Mouse (Mus musculus): ENCODE results near the gene Rabgap1l.

The Rabgap1l gene

DNA sequence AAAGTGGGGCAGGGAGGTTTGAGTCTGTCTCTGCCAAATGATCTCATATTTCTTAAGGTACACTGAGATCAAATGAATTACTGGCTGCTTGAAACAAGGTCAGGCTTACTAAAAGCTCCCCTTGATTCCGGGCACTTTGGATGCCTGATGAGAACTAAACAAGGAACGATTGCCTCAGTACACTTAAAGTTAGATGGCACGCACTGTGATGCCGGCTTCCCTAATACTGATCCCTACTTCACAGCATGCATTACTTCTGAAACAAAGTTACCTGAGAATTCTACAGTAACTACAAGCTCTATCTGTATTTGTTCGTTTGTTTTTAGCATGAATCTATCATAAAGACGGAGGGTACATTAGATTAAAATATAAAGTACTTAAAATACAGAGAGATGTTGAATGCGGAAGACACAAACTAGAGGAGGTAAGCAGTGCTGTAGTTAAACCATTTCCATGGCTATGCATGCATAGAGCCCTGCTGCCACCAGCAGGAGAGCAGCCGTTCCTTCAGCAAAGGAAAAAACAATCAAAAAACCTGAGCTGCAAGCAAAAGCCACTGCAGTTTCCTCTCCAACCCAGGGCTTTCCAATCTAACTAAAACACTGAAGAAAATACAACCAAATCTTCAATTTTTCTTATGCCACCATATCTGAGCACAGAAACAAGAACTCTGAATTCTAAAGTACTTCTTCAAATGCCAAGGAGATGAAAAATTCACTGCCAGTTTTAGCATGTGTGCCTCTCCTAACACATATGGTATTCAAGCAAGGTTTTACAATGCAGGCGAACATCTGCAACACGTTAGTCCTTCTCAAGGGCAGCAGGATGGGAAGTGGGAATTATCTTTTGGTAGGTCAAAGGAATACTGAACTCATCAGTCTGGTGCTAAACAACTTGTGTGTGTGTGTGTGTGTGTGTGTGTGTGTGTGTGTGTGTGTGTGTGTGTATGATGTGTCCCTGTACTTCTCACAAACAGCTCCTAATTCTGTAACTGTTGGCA, 415.4 kb downstream of the Rabgap1l start:
- DNase-seq (ENCODE audit: low spot score): peak; percentile 53

DNA sequence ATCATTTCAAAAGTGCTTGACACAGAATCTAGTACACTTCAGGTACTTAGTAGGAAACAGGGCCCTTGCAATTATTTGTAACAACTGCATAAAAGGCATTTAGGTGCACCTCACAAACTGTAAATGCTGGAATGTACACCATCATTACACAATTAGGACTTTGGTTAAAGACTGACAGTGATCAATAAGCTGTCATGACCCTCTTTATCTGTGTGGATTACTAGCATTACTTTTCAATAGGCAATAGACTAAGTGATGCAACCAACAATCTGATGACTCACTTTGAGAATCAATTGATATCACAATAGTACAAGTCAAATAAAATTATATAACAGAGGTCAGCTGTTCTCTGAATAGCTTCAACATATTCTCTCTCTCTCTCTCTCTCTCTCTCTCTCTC, 418.5 kb downstream of the Rabgap1l start:
- DNase-seq (ENCODE audit: low spot score): no peak

DNA sequence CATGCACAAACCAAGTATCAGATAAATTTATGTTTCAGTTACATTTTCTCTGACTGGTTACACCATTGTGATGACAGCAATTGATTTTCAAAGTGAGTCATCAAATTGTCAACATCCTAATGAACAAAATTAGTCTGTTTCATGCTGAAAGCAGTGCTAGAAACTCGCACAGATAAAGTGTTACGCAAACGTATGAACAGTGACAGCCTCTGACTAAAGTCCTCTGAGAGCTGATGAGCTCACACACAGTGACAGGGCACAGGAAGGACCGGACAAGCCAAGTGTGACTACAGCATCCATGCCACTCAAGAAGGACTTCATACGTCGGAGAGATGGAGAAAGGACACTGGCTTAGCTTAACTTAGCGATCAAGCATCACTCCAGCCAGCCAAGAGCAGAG, 419.7 kb downstream of the Rabgap1l start:
- no peak for DNase-seq (ENCODE audit: low spot score)

DNA sequence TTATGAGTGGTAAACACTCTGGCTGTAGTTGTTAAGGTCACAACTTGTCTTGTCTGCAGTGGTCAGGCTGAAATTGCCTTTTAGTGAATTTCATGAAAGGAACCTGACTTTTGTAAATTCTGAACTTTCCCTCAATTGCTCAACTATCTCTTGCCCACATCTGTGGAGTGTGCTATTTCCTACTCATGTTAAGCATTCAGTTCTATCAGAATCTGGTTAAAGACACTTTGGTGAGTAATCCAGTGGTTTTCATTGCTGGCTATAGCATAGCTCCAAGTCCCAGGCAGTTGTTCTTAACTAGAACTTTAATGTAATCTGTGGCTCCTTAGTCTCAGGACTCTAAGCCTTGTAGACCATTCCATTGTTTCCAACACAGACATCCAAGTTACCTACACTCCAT, 421.3 kb downstream of the Rabgap1l start:
- DNase-seq (ENCODE audit: low spot score): no peak

DNA sequence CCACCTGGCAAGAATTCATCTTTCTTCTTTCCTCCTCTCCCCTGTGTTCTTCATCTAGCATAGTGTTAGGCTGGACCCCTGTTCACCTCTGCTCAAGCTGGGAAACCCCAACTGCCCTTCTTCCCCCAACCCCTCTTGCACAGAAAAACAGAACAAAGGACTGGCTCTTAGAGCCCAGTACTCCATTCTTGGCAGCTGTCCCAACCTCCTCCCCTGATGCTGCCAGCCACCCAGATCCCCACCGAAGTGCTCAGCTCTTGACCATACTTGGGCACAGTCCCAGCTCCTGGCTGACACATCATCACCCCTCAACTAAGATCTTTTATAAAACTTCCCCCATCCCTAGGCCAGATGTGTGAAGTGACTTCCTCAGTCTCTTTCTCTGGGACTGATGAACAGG, 422.5 kb downstream of the Rabgap1l start:
- DNase-seq (ENCODE audit: low spot score): peak; percentile 52

DNA sequence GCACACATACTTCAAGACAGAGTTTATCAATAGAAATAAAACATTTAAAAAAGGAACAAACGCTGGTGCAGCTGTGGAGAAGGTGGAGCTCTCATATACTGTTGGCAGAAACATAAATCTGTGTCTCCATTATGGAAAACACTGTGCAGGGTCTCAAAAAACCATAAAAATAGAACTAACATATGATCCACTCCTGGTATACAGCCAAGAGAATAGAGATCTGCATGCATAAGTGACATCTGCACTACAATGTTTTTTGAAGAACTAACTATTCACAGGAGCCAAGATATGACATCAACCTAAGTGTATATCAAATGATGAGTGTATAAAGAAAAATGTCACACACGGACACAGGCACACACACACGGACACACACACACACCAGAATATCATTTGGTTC, 426.4 kb downstream of the Rabgap1l start:
- no peak for DNase-seq (ENCODE audit: low spot score)

DNA sequence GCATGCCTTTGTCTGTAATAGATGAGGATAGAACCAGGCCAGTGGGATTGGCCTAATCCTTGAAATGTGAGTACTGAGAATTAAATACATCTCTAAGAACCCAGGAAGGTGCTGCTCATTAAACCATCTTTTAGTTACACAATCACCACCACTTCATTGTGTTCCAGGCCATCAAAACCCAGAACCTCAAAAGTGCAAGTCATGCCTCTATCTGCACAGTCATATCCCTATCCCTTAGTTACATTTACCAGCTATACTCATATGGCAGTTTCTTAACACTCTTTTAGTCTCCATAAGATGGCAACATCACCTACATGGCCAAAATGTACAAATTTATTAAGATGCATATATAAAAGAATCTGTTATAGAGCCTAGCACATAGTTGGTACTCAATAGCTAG, 435.7 kb downstream of the Rabgap1l start:
- no peak for DNase-seq (ENCODE audit: low spot score)

DNA sequence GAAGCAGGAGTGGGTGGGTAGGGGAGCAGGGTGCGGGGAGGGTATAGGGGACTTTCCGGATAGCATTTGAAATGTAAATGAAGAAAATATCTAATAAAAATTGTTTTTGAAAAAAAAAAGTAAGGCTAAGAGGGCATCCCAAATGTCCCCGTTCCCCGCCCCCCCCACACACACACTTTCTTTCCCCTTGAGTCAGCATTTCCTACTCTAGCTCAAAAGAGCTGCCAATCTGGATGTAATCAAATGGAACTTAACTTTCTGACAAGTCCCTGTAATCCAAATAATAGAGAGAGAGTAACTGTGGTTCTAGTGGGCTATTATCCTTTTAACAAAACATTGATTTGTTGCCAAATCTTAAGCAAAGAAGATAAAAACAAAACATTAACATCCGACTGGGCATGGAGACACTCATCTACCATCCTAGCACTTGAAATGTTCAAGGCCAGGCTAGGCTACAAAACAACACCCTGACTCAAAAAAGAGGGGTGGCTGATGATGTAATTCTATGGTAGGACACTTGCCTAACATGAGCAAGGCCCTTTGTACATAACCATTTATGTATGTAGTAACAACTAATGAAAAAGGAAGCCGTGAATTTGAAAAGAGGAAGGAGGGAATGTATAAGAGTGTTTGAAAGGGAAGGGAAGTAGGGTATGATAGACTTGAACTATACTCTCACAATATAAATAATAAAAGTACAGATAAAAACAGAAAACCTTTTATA, 439.1 kb downstream of the Rabgap1l start:
- no peak for DNase-seq (ENCODE audit: low spot score)

DNA sequence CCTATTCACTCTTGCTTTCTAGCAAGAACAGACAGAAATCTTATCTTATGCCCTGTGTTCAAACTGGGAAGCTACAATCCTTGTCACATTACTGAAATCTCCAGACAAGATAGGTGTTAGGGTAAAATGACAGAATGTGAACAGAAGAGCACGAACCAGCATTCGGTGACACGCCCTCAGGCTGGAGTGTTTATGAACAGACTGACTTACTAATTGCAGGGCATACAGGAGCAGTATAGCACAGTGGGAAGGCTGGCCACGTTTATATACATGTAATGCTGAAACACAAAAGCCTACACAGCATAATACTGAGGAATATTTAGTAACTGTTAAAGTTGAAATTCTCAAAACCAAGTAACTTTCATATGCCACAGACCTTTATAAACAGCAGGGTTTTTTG, 440.7 kb downstream of the Rabgap1l start:
- no peak for DNase-seq (ENCODE audit: low spot score)

DNA sequence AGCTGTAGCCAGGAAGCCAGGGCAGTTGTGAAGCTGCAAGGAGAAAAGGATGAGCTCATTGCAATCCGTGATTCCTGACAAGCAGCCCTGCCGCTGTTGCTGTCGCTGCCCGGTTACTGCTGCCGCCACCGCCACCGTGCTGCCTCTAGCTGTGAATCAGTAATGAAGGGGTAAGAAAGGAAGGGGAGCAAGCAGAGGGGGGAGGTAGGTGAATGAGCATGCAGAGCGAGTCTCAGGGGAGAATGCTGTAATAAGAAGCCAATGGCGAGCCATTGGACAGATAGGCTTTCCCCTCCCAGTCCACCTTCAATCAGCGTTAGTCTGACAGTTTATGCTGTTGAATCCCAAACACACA, 441.2 kb downstream of the Rabgap1l start:
- DNase-seq (ENCODE audit: low spot score): peak; percentile 78

DNA sequence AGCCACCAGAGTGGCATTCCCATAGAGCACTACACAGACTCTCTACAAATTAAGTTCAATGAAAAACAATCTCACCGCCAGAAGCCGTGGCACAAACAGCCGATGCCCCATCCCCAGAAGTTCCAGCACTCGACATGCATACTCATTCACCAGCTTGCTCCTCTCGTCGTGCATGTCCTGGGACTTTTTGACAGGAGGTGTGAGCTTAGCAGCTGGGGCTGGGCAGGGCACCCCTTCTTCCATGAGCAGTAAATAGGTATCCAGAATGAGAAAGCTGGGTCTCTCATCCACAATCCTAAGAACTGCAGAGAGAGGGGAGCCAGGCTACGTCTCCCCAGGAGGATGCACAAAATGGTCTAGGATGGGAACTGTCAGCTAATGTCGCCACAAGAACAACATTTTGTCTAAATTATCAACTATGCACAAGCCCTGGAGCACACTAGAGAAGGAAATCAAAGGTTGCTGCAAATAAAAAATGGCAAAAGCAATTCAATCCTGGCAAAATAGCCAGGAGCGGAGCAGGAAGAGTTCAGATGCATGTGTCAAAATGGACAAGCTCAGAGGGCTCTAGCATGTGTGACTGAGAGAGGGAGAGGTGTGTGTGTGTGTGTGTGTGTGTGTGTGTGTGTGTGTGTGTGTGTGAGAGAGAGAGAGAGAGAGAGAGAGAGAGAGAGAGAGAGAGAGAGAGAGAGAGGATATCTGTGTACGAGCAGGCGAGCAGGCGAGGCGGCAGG, 441.7 kb downstream of the Rabgap1l start:
- peak; percentile 33 for DNase-seq (ENCODE audit: low spot score)

DNA sequence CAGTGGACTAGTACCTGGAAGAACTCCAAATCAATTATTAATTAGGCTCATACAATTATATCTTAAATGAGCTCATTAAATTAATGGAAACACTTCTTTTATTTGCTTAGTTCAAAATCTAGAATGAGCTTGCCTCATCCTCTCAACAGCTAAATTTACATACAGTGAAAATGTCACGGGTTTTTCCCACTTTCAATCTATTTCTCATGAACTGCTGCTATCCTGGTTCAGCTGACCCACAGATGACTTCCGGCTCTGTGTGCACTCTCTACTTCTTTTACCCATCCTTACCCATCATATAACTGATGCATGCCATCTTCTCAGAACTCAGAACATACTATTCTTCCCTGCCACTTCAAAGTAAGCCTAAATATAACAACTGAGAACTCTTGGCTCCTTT, 452.4 kb downstream of the Rabgap1l start:
- no peak for DNase-seq (ENCODE audit: low spot score)

DNA sequence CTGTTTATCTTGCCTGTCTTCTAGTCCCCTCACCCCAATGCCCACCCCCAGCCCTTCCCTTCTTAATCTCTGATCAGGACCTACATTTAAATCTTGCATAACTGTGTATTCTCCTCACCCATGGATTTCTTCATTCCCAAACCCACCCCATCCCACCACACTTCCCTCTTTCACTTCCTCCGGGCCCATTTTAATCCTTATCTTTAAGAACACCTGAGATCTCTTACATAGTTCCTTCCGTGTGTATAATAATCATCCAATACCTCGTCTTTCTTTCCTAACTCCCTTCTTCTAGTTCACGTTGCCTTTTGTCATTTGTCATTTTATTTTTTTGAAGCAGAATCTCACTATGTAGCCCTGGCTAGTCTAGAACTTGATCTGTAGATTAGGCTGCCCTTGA, 453.6 kb downstream of the Rabgap1l start:
- no peak for DNase-seq (ENCODE audit: low spot score)

DNA sequence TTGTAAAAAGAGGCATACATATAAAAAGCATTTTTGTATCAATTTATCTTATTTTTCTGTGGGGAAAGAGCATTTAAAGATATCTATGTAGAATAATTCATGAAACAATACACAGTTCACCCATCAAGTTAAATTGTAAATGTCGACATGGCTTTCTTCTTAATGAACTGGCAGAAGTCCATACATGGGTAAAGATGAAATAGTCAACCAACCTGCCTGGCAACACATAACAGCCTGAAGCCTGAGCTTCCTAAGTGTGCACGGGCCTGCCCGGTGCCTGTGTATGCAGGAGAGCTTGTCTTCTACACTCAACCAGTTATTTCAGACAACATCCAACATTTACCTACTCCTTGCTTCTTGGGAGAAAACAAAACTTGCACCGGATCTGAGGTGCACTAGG, 458.2 kb downstream of the Rabgap1l start:
- no peak for DNase-seq (ENCODE audit: low spot score)

DNA sequence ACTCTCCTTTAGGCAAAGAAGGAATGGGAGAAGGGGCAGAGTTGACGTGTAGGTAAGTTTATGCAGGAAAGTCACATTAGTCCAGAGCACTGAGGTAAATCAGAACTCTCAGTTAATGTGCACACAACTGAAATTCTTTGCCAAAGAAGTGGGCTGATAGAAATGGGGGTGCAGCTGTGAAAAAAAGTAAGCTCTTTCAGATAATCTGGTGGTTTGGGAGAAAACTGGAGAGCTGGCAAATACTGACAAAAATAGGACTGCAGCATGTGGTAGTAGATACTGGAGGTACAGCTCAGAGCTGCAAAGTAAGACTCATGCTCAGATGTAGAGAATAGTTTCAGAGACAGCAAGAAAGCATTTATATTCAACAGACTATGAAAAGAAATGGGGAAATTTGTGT, 462.2 kb downstream of the Rabgap1l start:
- DNase-seq (ENCODE audit: low spot score): peak; percentile 57

DNA sequence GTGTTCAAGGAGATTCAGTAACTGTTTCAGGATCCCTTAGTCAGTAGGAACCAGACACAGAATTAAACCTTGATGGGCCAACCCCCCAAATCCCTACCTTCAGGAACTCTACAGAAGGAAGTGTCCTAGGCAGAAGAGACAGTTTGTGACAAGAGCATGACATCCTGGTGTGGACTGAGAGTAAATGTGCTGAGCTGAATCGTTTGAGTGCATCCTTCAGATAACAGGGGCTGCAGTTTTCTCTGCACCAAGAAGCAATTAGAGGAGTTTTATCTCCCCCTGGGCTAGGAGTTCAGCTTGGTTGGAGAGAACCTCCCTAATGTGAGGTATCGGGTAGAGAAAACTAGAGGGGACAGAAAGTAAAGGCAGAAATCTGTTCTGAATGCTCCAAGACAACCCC, 462.8 kb downstream of the Rabgap1l start:
- no peak for DNase-seq (ENCODE audit: low spot score)

DNA sequence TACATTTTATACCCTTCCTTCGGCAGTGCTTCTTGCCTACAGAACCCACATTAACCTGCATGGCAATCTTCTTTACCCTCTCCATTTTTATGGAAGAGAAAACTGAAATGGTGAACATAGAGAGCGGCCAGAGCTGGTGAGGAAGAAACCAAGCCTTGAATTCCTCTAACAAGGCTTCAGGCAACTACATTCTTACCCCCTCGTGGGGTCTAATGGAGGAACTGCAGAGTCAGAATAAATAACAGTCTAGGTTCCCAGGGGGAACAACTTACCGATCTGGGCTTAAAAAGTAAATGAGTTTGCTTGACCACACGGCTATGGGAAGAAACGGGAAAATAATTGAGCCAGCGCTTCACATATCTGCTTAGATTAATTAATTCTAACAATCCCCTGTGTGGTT, 463.2 kb downstream of the Rabgap1l start:
- DNase-seq (ENCODE audit: low spot score): no peak

DNA sequence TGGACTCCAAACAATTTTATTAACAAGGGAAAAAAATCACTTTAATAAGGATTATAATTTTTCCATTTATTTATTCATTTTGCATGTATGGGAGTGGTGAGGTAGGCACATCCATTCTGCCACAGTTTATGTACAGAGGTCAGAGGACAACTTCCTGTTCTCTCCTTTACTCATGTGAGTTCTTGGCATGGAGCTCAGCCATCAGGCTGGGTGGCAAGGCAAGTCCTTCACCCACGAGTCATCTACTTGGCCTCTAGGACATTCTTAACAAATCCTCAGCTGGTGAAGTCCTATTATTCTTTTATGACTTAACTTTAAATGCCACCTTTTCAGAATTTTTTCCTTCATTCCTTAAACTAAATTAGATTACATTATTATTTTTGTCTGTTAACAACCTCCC, 465.5 kb downstream of the Rabgap1l start:
- no peak for DNase-seq (ENCODE audit: low spot score)

DNA sequence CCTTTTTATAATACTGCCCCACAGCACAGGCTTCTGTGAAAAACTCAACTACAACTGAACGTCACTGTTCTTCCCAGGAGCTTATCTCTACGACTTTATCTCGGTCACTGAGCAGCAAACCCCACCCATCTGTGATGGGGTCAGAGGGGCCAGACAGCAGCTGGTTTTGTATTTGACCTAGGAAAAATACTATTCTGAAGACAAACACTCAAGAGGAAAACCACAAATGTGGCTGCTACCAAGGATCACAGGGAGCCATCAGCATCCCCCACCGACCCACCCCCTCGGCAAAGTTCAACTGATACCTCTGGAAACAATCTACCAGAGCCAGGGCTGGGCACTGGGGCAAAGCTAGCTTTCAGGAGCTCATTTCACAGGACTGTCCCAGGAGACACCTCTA, 467.5 kb downstream of the Rabgap1l start:
- no peak for DNase-seq (ENCODE audit: low spot score)

DNA sequence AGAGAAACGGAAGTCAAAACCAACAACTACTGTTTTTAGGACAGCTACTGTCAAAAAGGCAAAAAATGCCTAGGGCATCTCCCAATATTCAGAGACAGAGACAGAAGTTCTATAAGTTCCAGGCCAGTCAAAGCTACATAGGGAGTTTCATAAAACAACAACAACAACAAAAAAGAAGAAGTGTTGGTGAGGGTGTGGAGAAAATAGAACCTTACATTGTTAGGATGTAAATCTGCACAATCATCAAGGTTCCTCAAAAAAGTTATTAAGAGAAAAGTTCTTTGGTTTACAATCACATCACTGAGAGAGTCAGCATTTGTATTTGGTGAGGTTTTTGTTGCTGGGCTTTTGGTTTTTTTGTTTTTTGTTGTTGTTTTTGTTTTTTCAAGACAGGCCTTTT, 472.3 kb downstream of the Rabgap1l start:
- no peak for DNase-seq (ENCODE audit: low spot score)

DNA sequence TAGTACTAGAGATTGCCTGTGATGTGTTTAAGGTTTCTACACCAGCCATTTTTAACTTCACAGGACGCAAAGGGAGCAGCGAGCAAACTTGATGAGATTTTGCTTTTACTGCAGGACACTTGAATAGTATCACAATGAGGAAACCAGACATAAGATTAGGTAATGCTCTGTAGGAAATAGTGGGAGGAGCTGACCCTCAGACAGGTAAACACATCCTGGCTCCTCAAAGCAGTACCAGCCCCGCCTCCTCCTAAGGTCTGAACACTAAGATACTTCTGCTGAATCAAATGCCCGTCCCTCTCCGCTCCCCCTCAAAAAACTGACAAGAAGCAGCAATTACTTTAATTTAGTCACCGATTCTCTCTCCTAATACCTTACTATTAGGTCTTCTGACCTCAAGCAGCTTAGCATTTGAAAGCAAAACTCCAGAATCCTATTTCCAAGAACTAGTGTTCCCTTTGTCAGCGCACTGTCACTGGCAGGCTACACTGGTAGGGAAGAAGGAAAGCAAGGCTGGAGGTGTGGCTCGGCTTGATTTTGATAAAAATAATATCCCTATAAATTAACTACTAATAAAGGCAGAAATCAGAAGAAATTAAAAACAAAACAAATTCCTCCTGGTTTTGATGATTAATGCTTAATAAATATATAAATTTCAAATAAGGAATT, 474.8 kb downstream of the Rabgap1l start:
- DNase-seq (ENCODE audit: low spot score): no peak

DNA sequence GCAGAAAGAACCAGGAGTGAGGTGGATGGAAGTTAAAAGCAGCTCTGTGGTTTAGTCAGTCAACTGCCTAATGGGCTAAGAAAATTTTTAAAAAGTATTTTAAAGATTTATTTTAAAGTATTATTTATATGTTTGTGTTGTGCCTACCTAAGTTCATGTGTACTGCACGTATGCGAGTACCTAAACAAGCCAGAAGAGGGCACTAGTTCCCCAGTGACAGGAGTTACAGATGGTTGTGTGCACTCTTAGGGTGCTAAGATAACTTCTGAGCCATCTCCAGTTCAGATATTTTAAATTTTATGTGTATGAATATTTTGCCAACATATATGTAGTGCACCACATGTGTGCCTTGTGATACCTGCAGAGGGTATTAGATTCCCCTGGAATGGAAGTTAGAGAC, 476.8 kb downstream of the Rabgap1l start:
- DNase-seq (ENCODE audit: low spot score): no peak
